Mouse (Mus musculus) lung, postnatal 0 days (tissue): Measurements from ENCODE around the gene Slc18a2. TPM values are rescaled to one million over a fixed set of nuclear protein-coding genes. Genes with fewer than 3 reads are reported as not detected.

ENCODE experiments used
- ATAC-seq: fragments of 200-750 bp; cut with Nextera tagmentation; 2 replicates; pipeline ENCODE4 v1.8.0; 2017; ENCODE audit warnings: moderate library complexity
- DNase-seq: peaks from one replicate; pipeline ENCODE4 v3.0.0-alpha.2; 2016; ENCODE audit warnings: low spot score
- H3K27ac ChIP-seq: fragments of 300-500 bp; sonication (generic); 2 replicates; pipeline ENCODE4 v1.5.1; 2014; ENCODE audit warnings: antibody characterized with exemption, mild to moderate bottlenecking, low read length, mixed read lengths
- H3K27me3 ChIP-seq: fragments of 300-500 bp; sonication (generic); replicated peaks from 2 replicates; pipeline ENCODE4 v1.6.1; 2014; ENCODE audit warnings: low read length, mixed read lengths; ENCODE audit not compliant: insufficient read depth
- H3K36me3 ChIP-seq: fragments of 300-500 bp; sonication (generic); 2 replicates; pipeline ENCODE4 v1.6.1; 2014; ENCODE audit warnings: low read length, mixed read lengths; ENCODE audit not compliant: insufficient read depth
- H3K4me1 ChIP-seq: fragments of 300-500 bp; sonication (generic); 2 replicates; pipeline ENCODE4 v1.6.1; 2014; ENCODE audit warnings: antibody characterized with exemption, low read depth, low read length, mixed read lengths; ENCODE audit not compliant: insufficient read depth
- H3K4me2 ChIP-seq: fragments of 300-500 bp; sonication (generic); replicated peaks from 2 replicates; pipeline ENCODE4 v1.6.1; 2014; ENCODE audit warnings: low read depth, mild to moderate bottlenecking, low read length, moderate library complexity, mixed read lengths
- H3K4me3 ChIP-seq: fragments of 300-500 bp; sonication (generic); 2 replicates; pipeline ENCODE4 v1.5.1; 2014; ENCODE audit warnings: low read depth, low read length
- H3K9ac ChIP-seq: fragments of 300-500 bp; sonication (generic); replicated peaks from 2 replicates; pipeline ENCODE4 v1.6.1; 2014; ENCODE audit warnings: low read depth, mild to moderate bottlenecking
- H3K9me3 ChIP-seq: fragments of 300-500 bp; sonication (generic); 2 replicates; pipeline ENCODE4 v1.6.1; 2016; ENCODE audit warnings: low read length, mixed read lengths
- CTCF ChIP-seq: IDR thresholded peaks from 2 replicates; pipeline ENCODE4 v1.5.1; 2016; ENCODE audit warnings: antibody characterized with exemption, mild to moderate bottlenecking
- EP300 ChIP-seq: IDR thresholded peaks from 2 replicates; pipeline ENCODE4 v1.6.1; 2016; ENCODE audit warnings: antibody characterized with exemption, mild to moderate bottlenecking, control low read depth
- WGBS: fragments of 180-500 bp; shearing (Covaris S2); extraction: QIAGEN DNeasy Blood & Tissue Kit; methylation state at CpG from one replicate; pipeline ENCODE4 v1.1.7; 2014; 5-methylcytosine and 5-hydroxymethylcytosine counted together
- polyA plus RNA-seq: library from polyadenylated mRNA; unstranded; fragments of >200 nt; fragmentation: Nextera tagmentation; extraction: Ambion mirVana; gene quantifications from 2 replicates; pipeline ENCODE4 v1.2.1, GENCODE M21; 2015

The Slc18a2 gene
- polyA plus RNA-seq, 1 experiment from 2014 or later = 2.7 TPM

- Histone ChIP-seq H3K27me3 (no peaks in the 10 kb centered on the region), H3K27ac (no peak overlapping the region), H3K36me3 (no peaks in the 10 kb centered on the region), H3K9ac (no peak overlapping the region), H3K4me3 (no peak overlapping the region), H3K4me2 (no peak overlapping the region), H3K9me3 (no peaks in the 10 kb centered on the region), H3K4me1 (no peaks in the 10 kb centered on the region)
- TF ChIP-seq EP300 = no peak
- peak; percentile 33 for TF ChIP-seq CTCF
- ATAC-seq (no peak), DNase-seq (no peak)
- 58% methylated on average over 11 of the region's 11 CpGs for WGBS
These were observed 12.0 kb upstream of the Slc18a2 start for GRCm38 (mm10) chr19:59248553-59249286.

GRCm38 (mm10) chr19:59252651-59253050, 8.0 kb upstream of the Slc18a2 start:
- H3K27me3 ChIP-seq = no peaks in the 10 kb centered on the region
- TF ChIP-seq CTCF (no peak), EP300 (no peak)
- H3K4me3 ChIP-seq = no peak overlapping the region
- no peaks in the 10 kb centered on the region for H3K36me3 ChIP-seq
- H3K9ac ChIP-seq = no peak overlapping the region
- H3K9me3 ChIP-seq = no peaks in the 10 kb centered on the region
- H3K4me2 ChIP-seq = no peak overlapping the region
- DNase-seq (no peak), ATAC-seq (no peak)
- 71% methylated on average over 2 of the region's 2 CpGs for WGBS
- H3K4me1 ChIP-seq = no peaks in the 10 kb centered on the region
- H3K27ac ChIP-seq = no peak overlapping the region

GRCm38 (mm10) chr19:59259633-59260032, 1.1 kb upstream of the Slc18a2 start:
- H3K9me3 ChIP-seq = no peaks in the 10 kb centered on the region
- H3K4me1 ChIP-seq = no peaks in the 10 kb centered on the region
- TF ChIP-seq CTCF (no peak), EP300 (no peak)
- ATAC-seq = no peak
- H3K4me2 ChIP-seq = no peak overlapping the region
- H3K9ac ChIP-seq = no peak overlapping the region
- peaks cover 11% of the 10 kb centered on the region; the same call in 1 of the 2 replicates for H3K27me3 ChIP-seq
- whole genome bisulfite sequencing = 40% methylated on average over 5 of the region's 5 CpGs
- no peak overlapping the region for H3K27ac ChIP-seq
- no peaks in the 10 kb centered on the region for H3K36me3 ChIP-seq
- DNase-seq = no peak
- no peak overlapping the region for H3K4me3 ChIP-seq

- no peaks in the 10 kb centered on the region for H3K9me3 ChIP-seq
- H3K36me3 ChIP-seq = no peaks in the 10 kb centered on the region
- H3K4me2 ChIP-seq = no peak overlapping the region
- no peak overlapping the region for H3K4me3 ChIP-seq
- H3K4me1 ChIP-seq = no peaks in the 10 kb centered on the region
- peaks cover 11% of the 10 kb centered on the region; the same call in 1 of the 2 replicates for H3K27me3 ChIP-seq
- 33% methylated on average over 7 of the region's 7 CpGs for WGBS
- H3K27ac ChIP-seq = no peak overlapping the region
- no peak for TF ChIP-seq CTCF
- no peak overlapping the region for H3K9ac ChIP-seq
- no peak for DNase-seq
- ATAC-seq = no peak
These were observed 908 bp downstream of the Slc18a2 start for GRCm38 (mm10) chr19:59261604-59262003.

- Histone ChIP-seq H3K4me3 (no peak overlapping the region), H3K4me2 (no peak overlapping the region), H3K4me1 (no peaks in the 10 kb centered on the region), H3K27ac (no peak overlapping the region), H3K36me3 (no peaks in the 10 kb centered on the region), H3K9ac (no peak overlapping the region), H3K27me3 (peaks cover 11% of the 10 kb centered on the region; the same call in 1 of the 2 replicates), H3K9me3 (no peaks in the 10 kb centered on the region)
- DNase-seq (no peak), ATAC-seq (no peak)
- 81% methylated on average over 9 of the region's 9 CpGs for WGBS
- no peak for TF ChIP-seq EP300
- TF ChIP-seq CTCF = no peak
These were observed 2.5 kb downstream of the Slc18a2 start for GRCm38 (mm10) chr19:59263171-59263570.

- Histone ChIP-seq H3K4me3 (no peak overlapping the region), H3K27ac (no peak overlapping the region), H3K27me3 (peaks cover 11% of the 10 kb centered on the region; the same call in 1 of the 2 replicates), H3K4me2 (no peak overlapping the region), H3K9ac (no peak overlapping the region), H3K4me1 (no peaks in the 10 kb centered on the region), H3K9me3 (no peaks in the 10 kb centered on the region), H3K36me3 (no peaks in the 10 kb centered on the region)
- TF ChIP-seq CTCF = no peak
- no peak for TF ChIP-seq EP300
- 82% methylated on average over 9 of the region's 9 CpGs for WGBS
- ATAC-seq (no peak), DNase-seq (no peak)
These were observed 4.3 kb downstream of the Slc18a2 start for GRCm38 (mm10) chr19:59264838-59265532.
